Mouse (Mus musculus): ENCODE measurements around the gene 1700042G07Rik. TPM values are rescaled to one million over a fixed set of nuclear protein-coding genes. Genes with fewer than 3 reads are reported as not detected.

1700042G07Rik gene
- total and polyA plus RNA-seq, 2 experiments from 2014 or later, result not detected

GRCm38 (mm10) chr4:116137421-116137996, 35.7 kb upstream of the 1700042G07Rik start:
- H3K4me1 ChIP-seq (ENCODE audit: insufficient read depth), result peaks cover 5% of the 10 kb centered on the region; the same call in 1 of the 2 replicates
- no peak overlapping the region for H3K4me3 ChIP-seq (ENCODE audit: low read depth, low read length)
- 55% methylated on average over 13 of the region's 13 CpGs for WGBS
- ATAC-seq, result no peak
- no peaks in the 10 kb centered on the region for H3K27me3 ChIP-seq (ENCODE audit: insufficient read depth, low read length)
- no peak overlapping the region for H3K4me2 ChIP-seq (ENCODE audit: low read depth)
- no peak overlapping the region for H3K27ac ChIP-seq (ENCODE audit: low read depth, low read length)
- no peaks in the 10 kb centered on the region for H3K36me3 ChIP-seq (ENCODE audit: insufficient read depth)
- H3K9me3 ChIP-seq (ENCODE audit: low read length), result no peaks in the 10 kb centered on the region
- no peak for TF ChIP-seq CTCF (IDR thresholded peaks at IDR 0.05; ENCODE audit: low read depth)
- no peak for DNase-seq
- no peak overlapping the region for H3K9ac ChIP-seq

GRCm38 (mm10) chr4:116140801-116141574, 32.2 kb upstream of the 1700042G07Rik start:
- H3K27me3 ChIP-seq (ENCODE audit: insufficient read depth, low read length), result no peaks in the 10 kb centered on the region
- WGBS, result 76% methylated on average over 7 of the region's 7 CpGs
- no peak overlapping the region for H3K4me3 ChIP-seq (ENCODE audit: low read depth, low read length)
- H3K4me2 ChIP-seq (ENCODE audit: low read depth), result no peak overlapping the region
- DNase-seq (peak; percentile 61), ATAC-seq (peak; percentile 70)
- H3K27ac ChIP-seq (ENCODE audit: low read depth, low read length), result peak overlapping the region; percentile 54; the same call in 1 of the 2 replicates
- H3K9ac ChIP-seq, result no peak overlapping the region
- H3K36me3 ChIP-seq (ENCODE audit: insufficient read depth), result no peaks in the 10 kb centered on the region
- TF ChIP-seq CTCF (IDR thresholded peaks at IDR 0.05; ENCODE audit: low read depth), result no peak
- no peaks in the 10 kb centered on the region for H3K9me3 ChIP-seq (ENCODE audit: low read length)
- peaks cover 5% of the 10 kb centered on the region; the same call in 1 of the 2 replicates for H3K4me1 ChIP-seq (ENCODE audit: insufficient read depth)

- H3K27me3 ChIP-seq (ENCODE audit: insufficient read depth, low read length), result no peaks in the 10 kb centered on the region
- H3K9me3 ChIP-seq (ENCODE audit: low read length), result no peaks in the 10 kb centered on the region
- no peaks in the 10 kb centered on the region for H3K36me3 ChIP-seq (ENCODE audit: insufficient read depth)
- DNase-seq, result no peak
- peak overlapping the region; percentile 54; the same call in 1 of the 2 replicates for H3K27ac ChIP-seq (ENCODE audit: low read depth, low read length)
- H3K4me2 ChIP-seq (ENCODE audit: low read depth), result no peak overlapping the region
- no peak for TF ChIP-seq CTCF (IDR thresholded peaks at IDR 0.05; ENCODE audit: low read depth)
- no peak for ATAC-seq
- 88% methylated on average over 1 of the region's 1 CpGs for WGBS
- H3K4me3 ChIP-seq (ENCODE audit: low read depth, low read length), result no peak overlapping the region
- no peak overlapping the region for H3K9ac ChIP-seq
- H3K4me1 ChIP-seq (ENCODE audit: insufficient read depth), result peaks cover 5% of the 10 kb centered on the region; the same call in 1 of the 2 replicates
These were observed 31.4 kb upstream of the 1700042G07Rik start for GRCm38 (mm10) chr4:116141736-116142135.

- H3K9ac ChIP-seq, result no peak overlapping the region
- H3K27me3 ChIP-seq (ENCODE audit: insufficient read depth, low read length), result no peaks in the 10 kb centered on the region
- H3K4me1 ChIP-seq (ENCODE audit: insufficient read depth), result peaks cover 5% of the 10 kb centered on the region; the same call in 1 of the 2 replicates
- DNase-seq, result no peak
- 88% methylated on average over 7 of the region's 7 CpGs for WGBS
- no peak for ATAC-seq
- no peak for TF ChIP-seq CTCF (IDR thresholded peaks at IDR 0.05; ENCODE audit: low read depth)
- no peaks in the 10 kb centered on the region for H3K9me3 ChIP-seq (ENCODE audit: low read length)
- H3K4me2 ChIP-seq (ENCODE audit: low read depth), result no peak overlapping the region
- H3K4me3 ChIP-seq (ENCODE audit: low read depth, low read length), result no peak overlapping the region
- no peaks in the 10 kb centered on the region for H3K36me3 ChIP-seq (ENCODE audit: insufficient read depth)
- no peak overlapping the region for H3K27ac ChIP-seq (ENCODE audit: low read depth, low read length)
These were observed 30.9 kb upstream of the 1700042G07Rik start for GRCm38 (mm10) chr4:116142269-116142668.

GRCm38 (mm10) chr4:116143317-116143811, 29.8 kb upstream of the 1700042G07Rik start:
- Histone ChIP-seq H3K27me3 (ENCODE audit: insufficient read depth, low read length) (no peaks in the 10 kb centered on the region), H3K4me2 (ENCODE audit: low read depth) (peak overlapping the region; percentile 88), H3K4me1 (ENCODE audit: insufficient read depth) (peaks cover 5% of the 10 kb centered on the region; the same call in 1 of the 2 replicates), H3K4me3 (ENCODE audit: low read depth, low read length) (peak overlapping the region; percentile 70), H3K9ac (no peak overlapping the region), H3K27ac (ENCODE audit: low read depth, low read length) (no peak overlapping the region), H3K9me3 (ENCODE audit: low read length) (no peaks in the 10 kb centered on the region), H3K36me3 (ENCODE audit: insufficient read depth) (no peaks in the 10 kb centered on the region)
- ATAC-seq, result no peak
- no peak for TF ChIP-seq CTCF (IDR thresholded peaks at IDR 0.05; ENCODE audit: low read depth)
- no peak for DNase-seq
- WGBS, result 5% methylated on average over 7 of the region's 7 CpGs

GRCm38 (mm10) chr4:116143891-116144717, 29.1 kb upstream of the 1700042G07Rik start:
- peak; percentile 84 for ATAC-seq

More at GRCm38 (mm10) chr4:116143891-116144717, 29.1 kb upstream of the 1700042G07Rik start:
- H3K27ac ChIP-seq (ENCODE audit: low read depth, low read length), result peak overlapping the region; percentile 30; the same call in 1 of the 2 replicates
- peak; percentile 2; the same call in 1 of the 2 replicates for TF ChIP-seq CTCF (IDR thresholded peaks at IDR 0.05; ENCODE audit: low read depth)
- peak overlapping the region; percentile 88 for H3K4me2 ChIP-seq (ENCODE audit: low read depth)
- H3K9me3 ChIP-seq (ENCODE audit: low read length), result no peaks in the 10 kb centered on the region
- H3K27me3 ChIP-seq (ENCODE audit: insufficient read depth, low read length), result no peaks in the 10 kb centered on the region
- peaks cover 5% of the 10 kb centered on the region; the same call in 1 of the 2 replicates for H3K4me1 ChIP-seq (ENCODE audit: insufficient read depth)
- H3K4me3 ChIP-seq (ENCODE audit: low read depth, low read length), result peak overlapping the region; percentile 70
- under 1% methylated on average over 47 of the region's 47 CpGs for WGBS
- peak; percentile 70 for DNase-seq
- H3K9ac ChIP-seq, result peak overlapping the region; percentile 73
- no peaks in the 10 kb centered on the region for H3K36me3 ChIP-seq (ENCODE audit: insufficient read depth)

Data from forebrain, postnatal 0 days (tissue).